Mouse (Mus musculus): ENCODE data around the gene Gm3187. TPM values are rescaled to one million over a fixed set of nuclear protein-coding genes. Genes with fewer than 3 reads are reported as not detected.
"Not testable (repeated sequence)": the region's sequence is repeated elsewhere in the genome, so short reads cannot be mapped to it uniquely, and the experiment has no call there.

Gene Gm3187
- polyA plus RNA-seq (2015; fragmentation: Nextera tagmentation; extraction: Ambion mirVana), result not detected in 2 replicates

- H3K4me1 ChIP-seq (replicated peaks; ENCODE audit: control insufficient read depth, insufficient read depth); H3K27me3 ChIP-seq (ENCODE audit: control insufficient read depth, insufficient read depth, low read length); H3K4me2 ChIP-seq (replicated peaks; ENCODE audit: low read depth); H3K9me3 ChIP-seq (ENCODE audit: control insufficient read depth, low read length); H3K36me3 ChIP-seq (ENCODE audit: control insufficient read depth, insufficient read depth, low read length); ATAC-seq (ENCODE audit: low FRiP score, low TSS enrichment); H3K27ac ChIP-seq (replicated peaks); H3K9ac ChIP-seq (ENCODE audit: low read length); DNase-seq (ENCODE audit: low spot score); H3K4me3 ChIP-seq (ENCODE audit: low read depth, low read length): not testable (repeated sequence)
- WGBS, result 69% methylated on average over 4 of the region's 5 CpGs
Measured at GRCm38 (mm10) chr14:5483907-5484306, at the start of gene Gm3187. TSS of gene Gm3187 (plus strand) at chr14:5484207.

GRCm38 (mm10) chr14:5455367-5455766 is 28.6 kb upstream of the Gm3187 start, which contains the start of gene Gm3194:
TSS of gene Gm3194 (minus strand) at chr14:5455467.
- not testable (repeated sequence) for H3K9me3 ChIP-seq (ENCODE audit: control insufficient read depth, low read length); H3K4me2 ChIP-seq (replicated peaks; ENCODE audit: low read depth); H3K4me3 ChIP-seq (ENCODE audit: low read depth, low read length); H3K27ac ChIP-seq (replicated peaks); DNase-seq (ENCODE audit: low spot score); ATAC-seq (ENCODE audit: low FRiP score, low TSS enrichment); H3K4me1 ChIP-seq (replicated peaks; ENCODE audit: control insufficient read depth, insufficient read depth); H3K36me3 ChIP-seq (ENCODE audit: control insufficient read depth, insufficient read depth, low read length); H3K9ac ChIP-seq (ENCODE audit: low read length); H3K27me3 ChIP-seq (ENCODE audit: control insufficient read depth, insufficient read depth, low read length)
- WGBS, result no CpG with 5 or more reads among the region's 3 CpGs

GRCm38 (mm10) chr14:5460469-5460868 is 23.5 kb upstream of the Gm3187 start:
- H3K9ac ChIP-seq (ENCODE audit: low read length); H3K27ac ChIP-seq (replicated peaks); DNase-seq (ENCODE audit: low spot score); H3K4me3 ChIP-seq (ENCODE audit: low read depth, low read length); H3K4me2 ChIP-seq (replicated peaks; ENCODE audit: low read depth); H3K4me1 ChIP-seq (replicated peaks; ENCODE audit: control insufficient read depth, insufficient read depth); H3K9me3 ChIP-seq (ENCODE audit: control insufficient read depth, low read length); ATAC-seq (ENCODE audit: low FRiP score, low TSS enrichment); H3K36me3 ChIP-seq (ENCODE audit: control insufficient read depth, insufficient read depth, low read length); H3K27me3 ChIP-seq (ENCODE audit: control insufficient read depth, insufficient read depth, low read length): not testable (repeated sequence)
- WGBS, result no CpG with 5 or more reads among the region's 19 CpGs

- not testable (repeated sequence) for ATAC-seq (ENCODE audit: low FRiP score, low TSS enrichment); H3K27ac ChIP-seq (replicated peaks)
Measured at GRCm38 (mm10) chr14:5477730-5478129, 6.3 kb upstream of the Gm3187 start, which contains the start of gene Gm8246. TSS of gene Gm8246 (minus strand) at chr14:5477830.

GRCm38 (mm10) chr14:5501374-5501773 is 17.4 kb downstream of the Gm3187 start, which contains the start of gene Gm3488:
TSS of gene Gm3488 (plus strand) at chr14:5501674.
- not testable (repeated sequence) for H3K27ac ChIP-seq (replicated peaks); H3K27me3 ChIP-seq (ENCODE audit: control insufficient read depth, insufficient read depth, low read length); H3K9ac ChIP-seq (ENCODE audit: low read length); H3K36me3 ChIP-seq (ENCODE audit: control insufficient read depth, insufficient read depth, low read length); H3K4me3 ChIP-seq (ENCODE audit: low read depth, low read length); DNase-seq (ENCODE audit: low spot score); H3K4me1 ChIP-seq (replicated peaks; ENCODE audit: control insufficient read depth, insufficient read depth); H3K9me3 ChIP-seq (ENCODE audit: control insufficient read depth, low read length); ATAC-seq (ENCODE audit: low FRiP score, low TSS enrichment); H3K4me2 ChIP-seq (replicated peaks; ENCODE audit: low read depth)
- WGBS, result no CpG with 5 or more reads among the region's 35 CpGs

More at GRCm38 (mm10) chr14:5477730-5478129, 6.3 kb upstream of the Gm3187 start, which contains the start of gene Gm8246:
- H3K4me2 ChIP-seq (replicated peaks; ENCODE audit: low read depth); DNase-seq (ENCODE audit: low spot score); H3K9me3 ChIP-seq (ENCODE audit: control insufficient read depth, low read length); H3K9ac ChIP-seq (ENCODE audit: low read length); H3K27me3 ChIP-seq (ENCODE audit: control insufficient read depth, insufficient read depth, low read length); H3K4me3 ChIP-seq (ENCODE audit: low read depth, low read length); H3K4me1 ChIP-seq (replicated peaks; ENCODE audit: control insufficient read depth, insufficient read depth); H3K36me3 ChIP-seq (ENCODE audit: control insufficient read depth, insufficient read depth, low read length): not testable (repeated sequence)
- no CpG with 5 or more reads among the region's 3 CpGs for WGBS

GRCm38 (mm10) chr14:5538196-5538595 is 54.2 kb downstream of the Gm3187 start, which contains the start of gene Gm3532:
TSS of gene Gm3532 (plus strand) at chr14:5538496.
- H3K27me3 ChIP-seq (ENCODE audit: control insufficient read depth, insufficient read depth, low read length); H3K4me2 ChIP-seq (replicated peaks; ENCODE audit: low read depth); H3K27ac ChIP-seq (replicated peaks); ATAC-seq (ENCODE audit: low FRiP score, low TSS enrichment); DNase-seq (ENCODE audit: low spot score); H3K9me3 ChIP-seq (ENCODE audit: control insufficient read depth, low read length); H3K36me3 ChIP-seq (ENCODE audit: control insufficient read depth, insufficient read depth, low read length); H3K4me1 ChIP-seq (replicated peaks; ENCODE audit: control insufficient read depth, insufficient read depth); H3K4me3 ChIP-seq (ENCODE audit: low read depth, low read length); H3K9ac ChIP-seq (ENCODE audit: low read length): not testable (repeated sequence)
- no CpG with 5 or more reads among the region's 2 CpGs for WGBS

Other genes with a start within 250 kb of the Gm3187 start
- gene Gm3526, start 223.6 kb upstream of the Gm3187 start, polyA plus RNA-seq (2015; fragmentation: Nextera tagmentation; extraction: Ambion mirVana), result not detected in 2 replicates
- not detected in 2 replicates for gene Gm3542, start 149.3 kb upstream of the Gm3187 start, polyA plus RNA-seq (2015; fragmentation: Nextera tagmentation; extraction: Ambion mirVana)
- gene Gm3500, start 95.2 kb upstream of the Gm3187 start, polyA plus RNA-seq (2015; fragmentation: Nextera tagmentation; extraction: Ambion mirVana), result 0.16 TPM in 1 of 2 replicates, not detected in the other
- 0.34 and 0.50 TPM in 2 replicates for gene Gm3194, start 28.7 kb upstream of the Gm3187 start, polyA plus RNA-seq (2015; fragmentation: Nextera tagmentation; extraction: Ambion mirVana)
- gene Gm8246, start 6.4 kb upstream of the Gm3187 start, polyA plus RNA-seq (2015; fragmentation: Nextera tagmentation; extraction: Ambion mirVana), result not detected in 2 replicates
- 0.35 and 0.36 TPM in 2 replicates for gene Gm3488, start 17.5 kb downstream of the Gm3187 start, polyA plus RNA-seq (2015; fragmentation: Nextera tagmentation; extraction: Ambion mirVana)
- not detected in 2 replicates for gene Gm3532, start 54.3 kb downstream of the Gm3187 start, polyA plus RNA-seq (2015; fragmentation: Nextera tagmentation; extraction: Ambion mirVana)
- gene Gm8265, start 148.8 kb downstream of the Gm3187 start, polyA plus RNA-seq (2015; fragmentation: Nextera tagmentation; extraction: Ambion mirVana), result not detected in 2 replicates
- gene Gm9603, start 203.2 kb downstream of the Gm3187 start, polyA plus RNA-seq (2015; fragmentation: Nextera tagmentation; extraction: Ambion mirVana), result not detected in 2 replicates

All from stomach, postnatal 0 days (tissue).